Mouse (Mus musculus) frontal cortex, adult 2 months (tissue): ENCODE results near the gene Fbxl2. TPM values are rescaled to one million over a fixed set of nuclear protein-coding genes. Genes with fewer than 3 reads are reported as not detected.

Experiments
- DNase-seq, 2 experiments: peaks; one replicate each; pipeline ENCODE4 v3.0.0; 2022; ENCODE audit warnings: low spot score in 1 of 2; ENCODE audit errors: extremely low spot score in 1 of 2
- polyA plus RNA-seq: library from polyadenylated mRNA; depleted of rRNA; stranded (reverse); fragments of >200 nt; gene quantifications from 2 replicates; pipeline ENCODE4 v1.2.3, GENCODE M21; 2012; rRNA removed

The Fbxl2 gene
- polyA plus RNA-seq, 1 experiment: 50.3 TPM

DNA sequence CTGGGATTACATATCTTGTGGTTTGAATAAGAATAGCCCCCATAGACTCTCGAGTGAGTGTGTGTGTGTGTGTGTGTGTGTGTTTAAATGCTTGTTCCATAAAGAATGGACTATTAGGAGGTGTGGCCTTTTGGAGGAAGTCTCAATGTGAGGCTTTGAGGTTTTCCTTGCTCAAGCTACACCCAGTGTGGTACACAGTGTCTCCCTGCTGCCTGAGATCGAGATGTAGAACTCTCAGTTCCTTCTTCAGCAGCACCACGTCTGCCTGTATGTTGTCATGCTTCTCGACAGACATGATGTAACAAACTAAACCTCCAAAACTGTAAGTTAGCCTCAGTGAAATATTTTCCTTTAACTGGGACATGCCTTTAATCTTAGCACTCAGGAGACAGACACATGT lies 117.4 kb downstream of the Fbxl2 start:
- DNase-seq: no peak

DNA sequence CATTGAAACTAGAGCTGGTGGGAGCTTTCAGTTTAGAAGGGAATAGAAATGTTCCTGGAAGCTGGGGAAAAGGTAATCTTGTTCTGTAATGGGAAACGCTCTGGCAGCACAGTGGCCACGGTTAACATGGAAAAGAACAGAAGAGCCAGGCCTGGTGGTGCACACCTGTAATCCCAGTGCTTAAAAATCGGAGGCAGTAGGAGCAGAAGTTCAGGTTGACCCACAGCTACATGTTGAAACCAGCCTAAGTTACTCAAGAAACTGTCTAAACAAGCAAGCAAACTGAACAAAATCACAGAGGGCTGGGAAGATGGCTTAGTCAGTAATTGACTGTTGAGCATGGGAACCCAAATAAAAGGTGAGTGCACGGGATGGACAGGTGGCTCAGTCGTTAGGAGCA lies 121.1 kb downstream of the Fbxl2 start:
- no peak for DNase-seq

DNA sequence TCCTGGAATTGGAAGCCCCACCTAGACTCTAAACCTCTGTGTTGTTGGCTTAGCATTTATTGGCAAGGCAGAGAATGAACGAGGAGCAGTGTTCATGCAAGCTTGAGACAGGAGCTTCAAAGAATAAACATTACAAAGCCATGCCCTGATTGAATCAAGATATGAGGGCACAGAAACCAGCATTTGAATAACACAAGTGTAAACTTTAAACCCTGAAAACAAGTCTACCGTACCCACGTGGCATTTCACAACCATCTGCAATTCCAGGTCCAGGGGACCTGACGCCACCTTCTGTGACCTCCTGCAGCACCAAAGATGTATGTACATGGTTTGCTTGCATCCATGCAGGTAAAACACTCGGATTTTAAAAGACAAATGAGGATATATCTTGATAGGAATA lies 123.3 kb downstream of the Fbxl2 start:
- no peak for DNase-seq

DNA sequence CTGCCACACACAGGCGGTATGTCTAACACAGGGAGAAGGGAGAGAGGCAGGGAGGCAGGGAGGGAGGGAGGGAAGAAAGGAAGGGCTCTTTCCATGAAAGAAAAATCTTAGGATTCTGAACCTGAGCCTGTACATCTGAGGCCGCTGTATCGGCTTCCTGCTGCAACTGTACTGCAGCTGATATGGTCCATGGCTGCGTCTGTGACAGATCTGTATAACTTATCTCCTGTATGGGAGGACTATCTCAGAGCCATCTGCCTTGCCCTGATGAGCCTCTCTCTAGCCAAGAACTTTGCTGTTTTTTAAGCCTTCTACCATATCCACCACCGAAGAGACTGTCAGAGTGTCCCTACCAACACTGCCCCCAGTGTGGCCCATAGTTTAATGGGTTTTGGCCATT lies 130.2 kb downstream of the Fbxl2 start:
- no peak for DNase-seq

Other genes with a start within 250 kb of the Fbxl2 start
- gene Ubp1, start 115.3 kb downstream of the Fbxl2 start, polyA plus RNA-seq: 131 and 152 TPM in 2 replicates
- 2.8 and 3.4 TPM in 2 replicates for gene Susd5, start 10.9 kb upstream of the Fbxl2 start, polyA plus RNA-seq